8 mouse cellular contexts compared by ENCODE assay signal in genomic region chr7:17058071-17058689, GRCm38 (mm10). TPM values are rescaled to one million over a fixed set of nuclear protein-coding genes. Genes with fewer than 3 reads are reported as not detected.
A peak's percentile ranks its signal among the peaks of the same experiment; 100 is the strongest.
DNase-seq lines count a peak whose midpoint lies in the region; ATAC-seq and TF ChIP-seq lines count a peak whose summit lies in the region.

No protein-coding gene starts in this region.

- peak overlapping the region; percentile 97 for H3K27ac ChIP-seq in embryonic facial prominence, embryonic 13.5 days
- peak overlapping the region; percentile 99 for H3K27ac ChIP-seq in heart, embryonic 11.5 days (ENCODE audit: low read depth, low read length)
- H3K27ac ChIP-seq in liver, embryonic 11.5 days (ENCODE audit: low read depth, low read length), result peak overlapping the region; percentile 98
- H3K27ac ChIP-seq in midbrain, postnatal 0 days (ENCODE audit: low read depth, low read length), result peak overlapping the region; percentile 70
- peak overlapping the region; percentile 99 for H3K27ac ChIP-seq in stomach, postnatal 0 days (replicated peaks)

- H3K27me3 ChIP-seq in embryonic facial prominence, embryonic 13.5 days, result no peaks in the 10 kb centered on the region
- no peaks in the 10 kb centered on the region for H3K27me3 ChIP-seq in heart, embryonic 11.5 days (ENCODE audit: control insufficient read depth, insufficient read depth, low read length)
- H3K27me3 ChIP-seq in liver, embryonic 11.5 days (replicated peaks; ENCODE audit: control insufficient read depth, insufficient read depth, low read length), result peaks cover 9% of the 10 kb centered on the region
- no peaks in the 10 kb centered on the region for H3K27me3 ChIP-seq in midbrain, postnatal 0 days (ENCODE audit: insufficient read depth, low read length)
- no peaks in the 10 kb centered on the region for H3K27me3 ChIP-seq in stomach, postnatal 0 days (ENCODE audit: control insufficient read depth, insufficient read depth, low read length)

- peak overlapping the region; percentile 81 for H3K4me2 ChIP-seq in embryonic facial prominence, embryonic 13.5 days
- peak overlapping the region; percentile 78 for H3K4me2 ChIP-seq in heart, embryonic 11.5 days
- H3K4me2 ChIP-seq in liver, embryonic 11.5 days, result peak overlapping the region; percentile 65
- H3K4me2 ChIP-seq in midbrain, postnatal 0 days (ENCODE audit: low read depth, low read length, poor library complexity, severe bottlenecking), result no peak overlapping the region
- H3K4me2 ChIP-seq in stomach, postnatal 0 days (replicated peaks; ENCODE audit: low read depth), result peak overlapping the region; percentile 51

- 3% methylated on average over 16 of the region's 16 CpGs for WGBS in embryonic facial prominence, embryonic 13.5 days
- WGBS in heart, embryonic 11.5 days (ENCODE audit: insufficient replicate concordance), result 2% methylated on average over 16 of the region's 16 CpGs
- WGBS in liver, embryonic 11.5 days, result 2% methylated on average over 16 of the region's 16 CpGs
- 10% methylated on average over 15 of the region's 16 CpGs for WGBS in midbrain, postnatal 0 days
- 1% methylated on average over 16 of the region's 16 CpGs for WGBS in stomach, postnatal 0 days

- H3K4me1 ChIP-seq in embryonic facial prominence, embryonic 13.5 days, result peaks cover 69% of the 10 kb centered on the region
- H3K4me1 ChIP-seq in heart, embryonic 11.5 days (ENCODE audit: control insufficient read depth, insufficient read depth, low read length), result peaks cover 53% of the 10 kb centered on the region
- H3K4me1 ChIP-seq in liver, embryonic 11.5 days (replicated peaks; ENCODE audit: control insufficient read depth, insufficient read depth, low read length), result peaks cover 46% of the 10 kb centered on the region
- H3K4me1 ChIP-seq in midbrain, postnatal 0 days (ENCODE audit: insufficient read depth, low read length), result peaks cover 2% of the 10 kb centered on the region; the same call in 1 of the 2 replicates
- H3K4me1 ChIP-seq in stomach, postnatal 0 days (replicated peaks; ENCODE audit: control insufficient read depth, insufficient read depth), result peaks cover 7% of the 10 kb centered on the region

- no peak; the same call in 1 of the 2 replicates for TF ChIP-seq CTCF in midbrain, postnatal 0 days (IDR thresholded peaks at IDR 0.05)
- peak; percentile 68 for TF ChIP-seq CTCF in stomach, postnatal 0 days (IDR thresholded peaks at IDR 0.05; ENCODE audit: low read depth)

- peak; percentile 57 for DNase-seq in ovary, adult 18-20 months (ENCODE audit: low spot score)
- DNase-seq in ovary, postnatal 10 days (ENCODE audit: low spot score), result no peak
- DNase-seq in kidney, adult 9 months, result peak; percentile 86
- DNase-seq in liver, embryonic 11.5 days (ENCODE audit: low spot score), result peak; percentile 83
- peak; percentile 78 for DNase-seq in midbrain, postnatal 0 days (ENCODE audit: low spot score)
- peak; percentile 95 for DNase-seq in stomach, postnatal 0 days (ENCODE audit: low spot score)

- H3K9me3 ChIP-seq in embryonic facial prominence, embryonic 13.5 days, result 0 out of 2 replicates have a peak, but pooled peaks cover 5% of the 10 kb centered on the region
- H3K9me3 ChIP-seq in heart, embryonic 11.5 days (replicated peaks; ENCODE audit: control insufficient read depth, low read length), result no peaks in the 10 kb centered on the region
- H3K9me3 ChIP-seq in liver, embryonic 11.5 days (ENCODE audit: control insufficient read depth, low read length), result no peaks in the 10 kb centered on the region
- H3K9me3 ChIP-seq in midbrain, postnatal 0 days (ENCODE audit: low read length), result no peaks in the 10 kb centered on the region
- no peaks in the 10 kb centered on the region for H3K9me3 ChIP-seq in stomach, postnatal 0 days (ENCODE audit: control insufficient read depth, low read length)

- H3K36me3 ChIP-seq in embryonic facial prominence, embryonic 13.5 days, result peaks cover 20% of the 10 kb centered on the region
- peaks cover 13% of the 10 kb centered on the region for H3K36me3 ChIP-seq in heart, embryonic 11.5 days (ENCODE audit: control insufficient read depth, insufficient read depth, low read length)
- H3K36me3 ChIP-seq in liver, embryonic 11.5 days (ENCODE audit: control insufficient read depth, insufficient read depth, low read length), result peaks cover 16% of the 10 kb centered on the region
- no peaks in the 10 kb centered on the region for H3K36me3 ChIP-seq in midbrain, postnatal 0 days (ENCODE audit: insufficient read depth, low read length)
- peaks cover 7% of the 10 kb centered on the region; the same call in 1 of the 2 replicates for H3K36me3 ChIP-seq in stomach, postnatal 0 days (ENCODE audit: control insufficient read depth, insufficient read depth, low read length)

- TF ChIP-seq EP300 in stomach, postnatal 0 days (optimal IDR thresholded peaks at IDR 0.05), result peak; percentile 94

- H3K4me3 ChIP-seq in embryonic facial prominence, embryonic 13.5 days, result peak overlapping the region; percentile 25
- H3K4me3 ChIP-seq in heart, embryonic 11.5 days (ENCODE audit: low read depth, low read length), result peak overlapping the region; percentile 27
- peak overlapping the region; percentile 5 for H3K4me3 ChIP-seq in liver, embryonic 11.5 days (ENCODE audit: low read depth, low read length)
- H3K4me3 ChIP-seq in midbrain, postnatal 0 days (ENCODE audit: low read depth, low read length), result no peak overlapping the region
- H3K4me3 ChIP-seq in stomach, postnatal 0 days (ENCODE audit: low read depth, low read length), result peak overlapping the region; percentile 10; the same call in 1 of the 2 replicates

- peak; percentile 75 for ATAC-seq in embryonic facial prominence, embryonic 13.5 days (ENCODE audit: insufficient number of reproducible peaks, insufficient read depth, low FRiP score, low TSS enrichment, low read depth)
- ATAC-seq in heart, embryonic 11.5 days (replicated peaks; ENCODE audit: insufficient number of reproducible peaks, low FRiP score, low TSS enrichment), result peak; percentile 74
- ATAC-seq in liver, embryonic 11.5 days (replicated peaks; ENCODE audit: low FRiP score), result peak; percentile 71
- peak; percentile 65 for ATAC-seq in midbrain, postnatal 0 days (ENCODE audit: low FRiP score)
- ATAC-seq in stomach, postnatal 0 days (ENCODE audit: low FRiP score, low TSS enrichment), result peak; percentile 88

- peak overlapping the region; percentile 58 for H3K9ac ChIP-seq in embryonic facial prominence, embryonic 13.5 days
- peak overlapping the region; percentile 75 for H3K9ac ChIP-seq in heart, embryonic 11.5 days (ENCODE audit: low read depth, low read length)
- H3K9ac ChIP-seq in liver, embryonic 11.5 days (ENCODE audit: low read depth, low read length), result peak overlapping the region; percentile 70
- H3K9ac ChIP-seq in midbrain, postnatal 0 days (replicated peaks; ENCODE audit: low read length, poor library complexity, severe bottlenecking), result no peak overlapping the region
- H3K9ac ChIP-seq in stomach, postnatal 0 days (ENCODE audit: low read length), result peak overlapping the region; percentile 57

RNA-seq across cellular contexts. Expression of gene Hif3a, which starts 4.0 kb away (rescaled TPM):
- 14.7 and 16.5 TPM in 2 replicates for polyA plus RNA-seq in embryonic facial prominence, embryonic 13.5 days (2015; fragmentation: Nextera tagmentation; extraction: Ambion mirVana)
- polyA plus RNA-seq in heart, embryonic 11.5 days (2014; fragmentation: Nextera tagmentation; extraction: Ambion mirVana), result 31.6 and 37.2 TPM in 2 replicates
- 28.3 and 32.1 TPM in 2 replicates for polyA plus RNA-seq in liver, embryonic 11.5 days (2014; fragmentation: Nextera tagmentation; extraction: Ambion mirVana)
- 13.6 and 16.9 TPM in 2 replicates for total RNA-seq in midbrain, postnatal 0 days (2014; rRNA removed)
- polyA plus RNA-seq in midbrain, postnatal 0 days (2015; fragmentation: Nextera tagmentation; extraction: Ambion mirVana), result 2.0 and 2.7 TPM in 2 replicates
- polyA plus RNA-seq in stomach, postnatal 0 days (2015; fragmentation: Nextera tagmentation; extraction: Ambion mirVana), result 3.4 and 4.0 TPM in 2 replicates

RNA-seq across cellular contexts. Expression of gene Psg16, which starts 15.7 kb away (rescaled TPM):
- polyA plus RNA-seq in embryonic facial prominence, embryonic 13.5 days (2015; fragmentation: Nextera tagmentation; extraction: Ambion mirVana), result 0.14 and 0.21 TPM in 2 replicates
- polyA plus RNA-seq in heart, embryonic 11.5 days (2014; fragmentation: Nextera tagmentation; extraction: Ambion mirVana), result 0.06 and 0.09 TPM in 2 replicates
- polyA plus RNA-seq in liver, embryonic 11.5 days (2014; fragmentation: Nextera tagmentation; extraction: Ambion mirVana), result 0.12 TPM in 2 replicates
- 3.9 and 5.1 TPM in 2 replicates for total RNA-seq in midbrain, postnatal 0 days (2014; rRNA removed)
- polyA plus RNA-seq in midbrain, postnatal 0 days (2015; fragmentation: Nextera tagmentation; extraction: Ambion mirVana), result 6.8 and 7.6 TPM in 2 replicates
- polyA plus RNA-seq in stomach, postnatal 0 days (2015; fragmentation: Nextera tagmentation; extraction: Ambion mirVana), result 0.05 and 0.12 TPM in 2 replicates

RNA-seq across cellular contexts. Expression of gene Ppp5c, which starts 30.5 kb away (rescaled TPM):
- polyA plus RNA-seq in embryonic facial prominence, embryonic 13.5 days (2015; fragmentation: Nextera tagmentation; extraction: Ambion mirVana), result 109 and 112 TPM in 2 replicates
- polyA plus RNA-seq in heart, embryonic 11.5 days (2014; fragmentation: Nextera tagmentation; extraction: Ambion mirVana), result 87.0 and 95.3 TPM in 2 replicates
- polyA plus RNA-seq in liver, embryonic 11.5 days (2014; fragmentation: Nextera tagmentation; extraction: Ambion mirVana), result 124 and 128 TPM in 2 replicates
- total RNA-seq in midbrain, postnatal 0 days (2014; rRNA removed), result 56.4 and 61.0 TPM in 2 replicates
- 144 and 145 TPM in 2 replicates for polyA plus RNA-seq in midbrain, postnatal 0 days (2015; fragmentation: Nextera tagmentation; extraction: Ambion mirVana)
- 51.6 and 57.5 TPM in 2 replicates for polyA plus RNA-seq in stomach, postnatal 0 days (2015; fragmentation: Nextera tagmentation; extraction: Ambion mirVana)
